Mouse (Mus musculus) kidney, embryonic 14.5 days (tissue): Measurements from ENCODE around the gene Gsn. TPM values are rescaled to one million over a fixed set of nuclear protein-coding genes. Genes with fewer than 3 reads are reported as not detected.

Experiments
- ATAC-seq: fragments of 200-750 bp; cut with Nextera tagmentation; 2 replicates; pipeline ENCODE4 v1.8.0; 2017; ENCODE audit warnings: moderate number of reproducible peaks, mild to moderate bottlenecking, moderate TSS enrichment, moderate library complexity; ENCODE audit not compliant: low FRiP score, low TSS enrichment
- H3K27ac ChIP-seq: fragments of 300-500 bp; sonication (generic); 2 replicates; pipeline ENCODE4 v1.5.1; 2014; ENCODE audit warnings: low read depth, mild to moderate bottlenecking, low read length, moderate library complexity, mixed read lengths
- H3K27me3 ChIP-seq: fragments of 300-500 bp; sonication (generic); 2 replicates; pipeline ENCODE4 v1.6.1; 2014; ENCODE audit warnings: mild to moderate bottlenecking, low read length; ENCODE audit not compliant: control insufficient read depth, insufficient read depth
- H3K36me3 ChIP-seq: fragments of 300-500 bp; sonication (generic); 2 replicates; pipeline ENCODE4 v1.6.1; 2014; ENCODE audit warnings: low read length, mixed read lengths; ENCODE audit not compliant: control insufficient read depth, insufficient read depth
- H3K4me1 ChIP-seq: fragments of 300-500 bp; sonication (generic); 2 replicates; pipeline ENCODE4 v1.6.1; 2014; ENCODE audit warnings: low read length, mixed read lengths; ENCODE audit not compliant: control insufficient read depth, insufficient read depth
- H3K4me2 ChIP-seq: fragments of 300-500 bp; sonication (generic); replicated peaks from 2 replicates; pipeline ENCODE4 v1.6.1; 2014; ENCODE audit warnings: low read depth, mild to moderate bottlenecking, low read length
- H3K4me3 ChIP-seq: fragments of 300-500 bp; sonication (generic); 2 replicates; pipeline ENCODE4 v1.5.1; 2014; ENCODE audit warnings: mild to moderate bottlenecking, low read length
- H3K9ac ChIP-seq: fragments of 300-500 bp; sonication (generic); 2 replicates; pipeline ENCODE4 v1.6.1; 2014; ENCODE audit warnings: low read depth, mild to moderate bottlenecking, low read length, moderate library complexity
- H3K9me3 ChIP-seq: fragments of 300-500 bp; sonication (generic); 2 replicates; pipeline ENCODE4 v1.6.1; 2016; ENCODE audit warnings: low read length; ENCODE audit not compliant: control insufficient read depth
- WGBS: fragments of 180-500 bp; shearing (Covaris S2); extraction: QIAGEN DNeasy Blood & Tissue Kit; methylation state at CpG from one replicate; pipeline ENCODE4 v1.1.7; 2014; 5-methylcytosine and 5-hydroxymethylcytosine counted together
- polyA plus RNA-seq: library from polyadenylated mRNA; unstranded; fragments of >200 nt; fragmentation: Nextera tagmentation; extraction: Ambion mirVana; gene quantifications from 2 replicates; pipeline ENCODE4 v1.2.1, GENCODE M21; 2014

Gene Gsn
- polyA plus RNA-seq, 1 experiment from 2014 or later, result 84.2 TPM

- H3K36me3 ChIP-seq, result 0 out of 2 replicates have a peak, but pooled peaks cover 2% of the 10 kb centered on the region
- WGBS, result 86% methylated on average over 4 of the region's 4 CpGs
Measured at GRCm38 (mm10) chr2:35317604-35318003, 61.4 kb downstream of the Gsn start.

GRCm38 (mm10) chr2:35318405-35318804 lies 62.2 kb downstream of the Gsn start:
- Histone ChIP-seq H3K9ac (no peak overlapping the region), H3K4me3 (no peak overlapping the region), H3K4me2 (no peak overlapping the region), H3K36me3 (0 out of 2 replicates have a peak, but pooled peaks cover 2% of the 10 kb centered on the region), H3K4me1 (0 out of 2 replicates have a peak, but pooled peaks cover 2% of the 10 kb centered on the region), H3K27me3 (no peaks in the 10 kb centered on the region), H3K27ac (no peak overlapping the region), H3K9me3 (no peaks in the 10 kb centered on the region)
- ATAC-seq, result no peak
- WGBS, result 68% methylated on average over 12 of the region's 12 CpGs

More at GRCm38 (mm10) chr2:35317604-35318003, 61.4 kb downstream of the Gsn start:
- no peak overlapping the region for H3K4me3 ChIP-seq
- ATAC-seq, result no peak
- no peak overlapping the region for H3K4me2 ChIP-seq
- no peaks in the 10 kb centered on the region for H3K27me3 ChIP-seq
- H3K9me3 ChIP-seq, result no peaks in the 10 kb centered on the region
- 0 out of 2 replicates have a peak, but pooled peaks cover 2% of the 10 kb centered on the region for H3K4me1 ChIP-seq
- H3K27ac ChIP-seq, result no peak overlapping the region
- H3K9ac ChIP-seq, result no peak overlapping the region

- no peak overlapping the region for H3K9ac ChIP-seq
- no peak for ATAC-seq
Measured at GRCm38 (mm10) chr2:35320399-35320798, 64.2 kb downstream of the Gsn start.

GRCm38 (mm10) chr2:35322404-35323164 lies 66.4 kb downstream of the Gsn start:
- no peak for ATAC-seq
- no peaks in the 10 kb centered on the region for H3K27me3 ChIP-seq
- no peak overlapping the region for H3K4me3 ChIP-seq
- H3K27ac ChIP-seq, result no peak overlapping the region
- no peak overlapping the region for H3K9ac ChIP-seq
- H3K4me2 ChIP-seq, result no peak overlapping the region
- 72% methylated on average over 10 of the region's 10 CpGs for WGBS
- 0 out of 2 replicates have a peak, but pooled peaks cover 2% of the 10 kb centered on the region for H3K36me3 ChIP-seq
- no peaks in the 10 kb centered on the region for H3K9me3 ChIP-seq
- no peaks in the 10 kb centered on the region for H3K4me1 ChIP-seq

More at GRCm38 (mm10) chr2:35320399-35320798, 64.2 kb downstream of the Gsn start:
- H3K4me3 ChIP-seq, result no peak overlapping the region
- no peaks in the 10 kb centered on the region for H3K4me1 ChIP-seq
- H3K9me3 ChIP-seq, result no peaks in the 10 kb centered on the region
- H3K4me2 ChIP-seq, result no peak overlapping the region
- 0 out of 2 replicates have a peak, but pooled peaks cover 2% of the 10 kb centered on the region for H3K36me3 ChIP-seq
- no peak overlapping the region for H3K27ac ChIP-seq
- WGBS, result 92% methylated on average over 15 of the region's 15 CpGs
- no peaks in the 10 kb centered on the region for H3K27me3 ChIP-seq

GRCm38 (mm10) chr2:35325930-35326329 lies 69.8 kb downstream of the Gsn start:
- no peak overlapping the region for H3K27ac ChIP-seq
- no peaks in the 10 kb centered on the region for H3K27me3 ChIP-seq
- ATAC-seq, result no peak
- no peaks in the 10 kb centered on the region for H3K9me3 ChIP-seq
- no peak overlapping the region for H3K4me3 ChIP-seq
- H3K36me3 ChIP-seq, result 0 out of 2 replicates have a peak, but pooled peaks cover 2% of the 10 kb centered on the region
- 64% methylated on average over 10 of the region's 10 CpGs for WGBS
- no peaks in the 10 kb centered on the region for H3K4me1 ChIP-seq
- H3K9ac ChIP-seq, result no peak overlapping the region
- H3K4me2 ChIP-seq, result no peak overlapping the region

GRCm38 (mm10) chr2:35326931-35327330 lies 70.8 kb downstream of the Gsn start:
- no peaks in the 10 kb centered on the region for H3K4me1 ChIP-seq
- H3K27ac ChIP-seq, result no peak overlapping the region
- no peaks in the 10 kb centered on the region for H3K9me3 ChIP-seq
- H3K9ac ChIP-seq, result no peak overlapping the region
- 0 out of 2 replicates have a peak, but pooled peaks cover under 1% of the 10 kb centered on the region for H3K36me3 ChIP-seq
- no peak for ATAC-seq
- no peaks in the 10 kb centered on the region for H3K27me3 ChIP-seq
- no peak overlapping the region for H3K4me3 ChIP-seq
- WGBS, result 52% methylated on average over 1 of the region's 1 CpGs
- no peak overlapping the region for H3K4me2 ChIP-seq

- 69% methylated on average over 10 of the region's 10 CpGs for WGBS
- no peaks in the 10 kb centered on the region for H3K4me1 ChIP-seq
- no peak for ATAC-seq
- no peak overlapping the region for H3K4me3 ChIP-seq
- H3K27me3 ChIP-seq, result no peaks in the 10 kb centered on the region
- H3K9me3 ChIP-seq, result no peaks in the 10 kb centered on the region
- no peak overlapping the region for H3K9ac ChIP-seq
- no peaks in the 10 kb centered on the region for H3K36me3 ChIP-seq
- no peak overlapping the region for H3K4me2 ChIP-seq
- H3K27ac ChIP-seq, result no peak overlapping the region
Measured at GRCm38 (mm10) chr2:35327583-35327982, 71.4 kb downstream of the Gsn start.

GRCm38 (mm10) chr2:35328064-35328792 lies 72.0 kb downstream of the Gsn start:
- Histone ChIP-seq H3K4me1 (no peaks in the 10 kb centered on the region), H3K9me3 (no peaks in the 10 kb centered on the region), H3K27ac (no peak overlapping the region), H3K27me3 (no peaks in the 10 kb centered on the region), H3K36me3 (no peaks in the 10 kb centered on the region), H3K9ac (no peak overlapping the region), H3K4me3 (no peak overlapping the region), H3K4me2 (no peak overlapping the region)
- ATAC-seq, result no peak
- WGBS, result 54% methylated on average over 11 of the region's 11 CpGs

GRCm38 (mm10) chr2:35329061-35329460 lies 72.9 kb downstream of the Gsn start:
- Histone ChIP-seq H3K4me2 (no peak overlapping the region), H3K27ac (no peak overlapping the region), H3K36me3 (no peaks in the 10 kb centered on the region), H3K9ac (no peak overlapping the region), H3K27me3 (no peaks in the 10 kb centered on the region), H3K9me3 (no peaks in the 10 kb centered on the region), H3K4me1 (no peaks in the 10 kb centered on the region), H3K4me3 (no peak overlapping the region)
- WGBS, result 87% methylated on average over 2 of the region's 2 CpGs
- no peak for ATAC-seq
